Mouse (Mus musculus) heart, adult 2 months (tissue): ENCODE measurements around the gene Gm20388.

ENCODE experiments used
- CTCF ChIP-seq: fragments of 200-600 bp; IDR thresholded peaks from 2 replicates; pipeline ENCODE4 v1.8.1; 2022; ENCODE audit warnings: antibody characterized with exemption, mild to moderate bottlenecking, moderate library complexity
- EP300 ChIP-seq: fragments of 200-500 bp; IDR thresholded peaks from 2 replicates; pipeline ENCODE4 v1.6.1; 2011; ENCODE audit warnings: low read depth, low read length, control low read depth; ENCODE audit not compliant: insufficient read depth
- POLR2A ChIP-seq: fragments of 200-500 bp; IDR thresholded peaks from 2 replicates; pipeline ENCODE4 v1.6.1; 2011; ENCODE audit warnings: mild to moderate bottlenecking, low read depth, low read length, control low read depth; ENCODE audit not compliant: insufficient read depth

DNA sequence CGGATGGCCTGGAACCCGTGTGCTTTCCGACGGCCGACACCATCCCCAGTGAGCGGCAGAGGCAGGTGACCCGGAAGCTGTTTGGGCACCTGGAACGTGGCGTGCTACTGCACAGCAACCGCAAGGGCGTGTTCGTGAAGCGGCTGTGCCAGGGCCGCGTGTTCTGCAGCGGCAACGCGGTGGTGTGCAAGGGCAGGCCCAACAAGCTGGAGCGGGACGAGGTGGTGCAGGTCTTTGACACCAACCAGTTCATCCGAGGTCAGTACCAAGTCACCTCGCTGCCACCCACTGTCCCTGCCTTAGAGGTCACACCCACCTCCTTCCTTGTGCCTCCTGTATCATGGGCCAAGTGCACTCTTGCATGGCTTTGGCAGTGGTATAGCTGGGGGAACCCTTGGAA, 842.8 kb downstream of the Gm20388 start:
- no peak for TF ChIP-seq POLR2A
- TF ChIP-seq CTCF = no peak
- no peak for TF ChIP-seq EP300
